Mouse (Mus musculus) heart, postnatal 0 days (tissue): ENCODE measurements around the gene App. TPM values are rescaled to one million over a fixed set of nuclear protein-coding genes. Genes with fewer than 3 reads are reported as not detected.

Source experiments
- ATAC-seq: fragments of 200-750 bp; cut with Nextera tagmentation; 2 replicates; pipeline ENCODE4 v1.8.0; 2017; ENCODE audit warnings: low read depth, moderate number of reproducible peaks, moderate library complexity; ENCODE audit not compliant: insufficient read depth
- DNase-seq: peaks from one replicate; pipeline ENCODE4 v3.0.0-alpha.2; 2016; ENCODE audit warnings: low spot score
- H3K27ac ChIP-seq: fragments of 300-500 bp; sonication (generic); 2 replicates; pipeline ENCODE4 v1.5.1; 2014; ENCODE audit warnings: low read depth, mild to moderate bottlenecking
- H3K27me3 ChIP-seq: fragments of 300-500 bp; sonication (generic); 2 replicates; pipeline ENCODE4 v1.6.1; 2014; ENCODE audit warnings: low read length, mixed read lengths; ENCODE audit not compliant: control insufficient read depth, insufficient read depth
- H3K36me3 ChIP-seq: fragments of 300-500 bp; sonication (generic); replicated peaks from 2 replicates; pipeline ENCODE4 v1.6.1; 2014; ENCODE audit warnings: low read length, mixed read lengths; ENCODE audit not compliant: control insufficient read depth, insufficient read depth
- H3K4me1 ChIP-seq: fragments of 300-500 bp; sonication (generic); 2 replicates; pipeline ENCODE4 v1.6.1; 2014; ENCODE audit warnings: antibody characterized with exemption; ENCODE audit not compliant: control insufficient read depth, insufficient read depth
- H3K4me2 ChIP-seq: fragments of 300-500 bp; sonication (generic); 2 replicates; pipeline ENCODE4 v1.6.1; 2014; ENCODE audit warnings: low read depth, mild to moderate bottlenecking, low read length, moderate library complexity
- H3K4me3 ChIP-seq: fragments of 300-500 bp; sonication (generic); 2 replicates; pipeline ENCODE4 v1.5.1; 2014; ENCODE audit warnings: low read depth, low read length
- H3K9ac ChIP-seq: fragments of 300-500 bp; sonication (generic); replicated peaks from 2 replicates; pipeline ENCODE4 v1.6.1; 2014; ENCODE audit warnings: low read depth, low read length, mixed read lengths
- H3K9me3 ChIP-seq: fragments of 300-500 bp; sonication (generic); replicated peaks from 2 replicates; pipeline ENCODE4 v1.6.1; 2016; ENCODE audit warnings: low read length; ENCODE audit not compliant: control insufficient read depth
- CTCF ChIP-seq: IDR thresholded peaks from 2 replicates; pipeline ENCODE4 v1.5.1; 2016; ENCODE audit warnings: antibody characterized with exemption, control low read depth, low read depth
- EP300 ChIP-seq: IDR thresholded peaks from 2 replicates; pipeline ENCODE4 v1.6.1; 2016; ENCODE audit warnings: antibody characterized with exemption, low read depth
- WGBS: fragments of 180-500 bp; shearing (Covaris S2); extraction: QIAGEN DNeasy Blood & Tissue Kit; methylation state at CpG from one replicate; pipeline ENCODE4 v1.1.7; 2014; 5-methylcytosine and 5-hydroxymethylcytosine counted together
- polyA plus RNA-seq: library from polyadenylated mRNA; unstranded; fragments of >200 nt; fragmentation: Nextera tagmentation; extraction: Ambion mirVana; gene quantifications from 2 replicates; pipeline ENCODE4 v1.2.1, GENCODE M21; 2015
- total RNA-seq: library from RNA; depleted of rRNA; stranded (reverse); fragments of >200 nt; gene quantifications from 2 replicates; pipeline ENCODE4 v1.2.3, GENCODE M21; 2014; ENCODE audit warnings: low replicate concordance

The App gene
- total and polyA plus RNA-seq, 2 experiments from 2014 or later, result 122 to 139 TPM

DNA sequence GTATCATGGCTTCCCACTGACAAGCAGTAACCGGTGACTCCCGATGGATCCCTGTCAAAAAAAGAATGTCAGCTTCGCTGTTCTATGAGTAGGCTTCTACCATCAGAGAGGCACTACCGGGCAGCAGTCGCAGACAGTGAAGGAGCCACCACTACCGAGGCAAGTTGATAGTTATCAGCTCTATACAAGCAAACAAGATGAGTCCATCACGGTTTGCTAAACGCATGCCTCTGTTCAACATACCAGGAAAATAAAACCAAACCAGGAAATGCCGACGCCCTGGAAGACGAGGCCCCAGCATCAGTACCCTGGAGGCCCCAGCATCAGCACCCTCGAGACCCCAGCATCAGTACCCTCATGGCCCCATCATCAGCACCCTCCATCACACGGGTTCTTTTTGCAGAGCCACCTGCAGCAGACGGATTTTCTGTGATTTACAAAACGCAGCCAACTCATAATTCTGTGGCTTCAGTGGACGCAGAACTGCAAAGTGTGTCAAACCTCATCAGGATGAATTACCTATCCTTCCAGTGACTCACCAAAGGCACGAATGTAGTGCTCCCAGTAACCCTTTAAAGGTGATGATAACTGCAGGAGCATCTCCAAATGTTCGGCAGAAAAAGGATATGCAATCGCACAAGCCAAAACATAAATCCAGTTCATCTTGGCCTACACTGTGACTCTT lies 2.6 kb downstream of the App start:
- 38% methylated on average over 19 of the region's 19 CpGs for WGBS
- H3K27ac ChIP-seq, result no peak overlapping the region
- H3K4me1 ChIP-seq, result peaks cover 24% of the 10 kb centered on the region
- H3K36me3 ChIP-seq, result no peaks in the 10 kb centered on the region
- peak overlapping the region; percentile 34 for H3K4me2 ChIP-seq
- no peak for DNase-seq
- H3K9me3 ChIP-seq, result no peaks in the 10 kb centered on the region
- peak overlapping the region; percentile 12 for H3K4me3 ChIP-seq
- ATAC-seq, result no peak
- TF ChIP-seq CTCF (no peak), EP300 (no peak)
- H3K9ac ChIP-seq, result no peak overlapping the region
- H3K27me3 ChIP-seq, result no peaks in the 10 kb centered on the region

DNA sequence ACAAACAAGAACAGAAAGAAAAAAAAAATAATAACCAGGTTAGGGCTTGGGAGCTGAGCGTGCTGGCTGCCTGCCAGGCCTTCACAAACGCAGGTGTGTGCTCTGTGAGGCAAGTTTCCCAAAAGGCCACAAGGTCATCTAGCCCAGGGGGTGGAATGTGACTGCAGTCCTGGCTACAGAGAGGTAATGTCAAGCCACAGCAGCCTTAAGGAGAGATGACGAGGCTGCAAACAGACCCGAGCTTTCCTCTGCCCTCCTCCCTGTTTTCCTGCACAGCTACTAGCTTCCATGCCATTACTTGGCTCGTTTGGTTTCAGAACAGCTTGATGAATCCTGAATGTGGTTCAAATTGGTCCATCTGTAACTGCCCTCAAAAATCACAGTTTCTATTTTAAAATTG lies 4.7 kb downstream of the App start:
- peaks cover 24% of the 10 kb centered on the region for H3K4me1 ChIP-seq
- H3K9me3 ChIP-seq, result no peaks in the 10 kb centered on the region
- no peak overlapping the region for H3K4me3 ChIP-seq
- H3K4me2 ChIP-seq, result no peak overlapping the region
- ATAC-seq, result no peak
- no peaks in the 10 kb centered on the region for H3K36me3 ChIP-seq
- no peak overlapping the region for H3K9ac ChIP-seq
- no peaks in the 10 kb centered on the region for H3K27me3 ChIP-seq
- WGBS, result 34% methylated on average over 5 of the region's 5 CpGs
- TF ChIP-seq EP300 (no peak), CTCF (no peak)
- H3K27ac ChIP-seq, result peak overlapping the region; percentile 30; the same call in 1 of the 2 replicates
- DNase-seq, result no peak

DNA sequence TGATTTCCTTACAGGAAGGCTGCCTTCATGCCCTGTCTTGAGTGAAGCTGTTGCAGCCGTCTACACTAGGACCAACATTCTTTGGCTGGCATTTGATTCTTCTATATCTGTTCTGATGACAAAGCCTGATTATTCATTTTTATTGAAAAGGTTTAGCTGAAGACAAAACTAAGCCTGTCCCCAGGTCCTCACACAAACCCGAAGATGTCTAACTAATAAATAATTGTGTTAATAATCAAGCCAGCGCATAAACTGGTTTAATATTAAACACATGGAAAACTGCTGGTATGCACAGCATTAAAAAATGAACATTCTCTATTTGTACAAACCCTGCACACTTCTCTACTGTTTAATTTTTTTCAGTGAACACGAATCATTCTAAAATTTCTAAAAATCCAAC lies 7.4 kb downstream of the App start:
- H3K4me3 ChIP-seq, result no peak overlapping the region

DNA sequence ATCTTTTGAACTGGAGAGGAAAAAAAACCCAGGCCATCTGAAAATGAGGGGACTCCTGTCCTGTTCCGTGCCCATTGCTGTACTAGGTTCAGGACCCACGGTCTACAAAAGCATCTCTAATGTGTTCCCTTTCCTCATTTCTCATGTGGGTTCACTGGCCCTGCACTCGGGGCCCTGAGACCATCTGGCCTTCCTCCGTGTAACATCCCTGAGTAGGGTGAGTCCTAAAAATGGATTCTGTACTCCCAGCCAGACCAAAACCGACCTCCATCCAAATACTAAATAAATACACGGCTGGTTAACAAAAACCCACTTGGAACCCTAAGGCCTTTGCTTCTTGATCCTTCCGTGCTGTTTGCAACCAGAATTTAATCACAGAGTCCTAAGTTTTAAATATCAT lies 7.9 kb downstream of the App start:
- no peaks in the 10 kb centered on the region for H3K36me3 ChIP-seq
- H3K27me3 ChIP-seq, result no peaks in the 10 kb centered on the region
- H3K4me2 ChIP-seq, result no peak overlapping the region
- WGBS, result 61% methylated on average over 7 of the region's 7 CpGs
- TF ChIP-seq EP300, result no peak
- no peak for TF ChIP-seq CTCF
- no peak overlapping the region for H3K4me3 ChIP-seq
- no peak overlapping the region for H3K9ac ChIP-seq
- H3K4me1 ChIP-seq, result peaks cover 18% of the 10 kb centered on the region
- no peak overlapping the region for H3K27ac ChIP-seq
- H3K9me3 ChIP-seq, result no peaks in the 10 kb centered on the region
- DNase-seq (no peak), ATAC-seq (no peak)

More for the DNA sequence above, 7.4 kb downstream of the App start:
- no peak for TF ChIP-seq EP300
- Histone ChIP-seq H3K27me3 (no peaks in the 10 kb centered on the region), H3K27ac (no peak overlapping the region), H3K36me3 (no peaks in the 10 kb centered on the region), H3K9ac (no peak overlapping the region), H3K4me2 (no peak overlapping the region), H3K9me3 (no peaks in the 10 kb centered on the region), H3K4me1 (peaks cover 23% of the 10 kb centered on the region)
- DNase-seq (no peak), ATAC-seq (no peak)
- 76% methylated on average over 4 of the region's 4 CpGs for WGBS

DNA sequence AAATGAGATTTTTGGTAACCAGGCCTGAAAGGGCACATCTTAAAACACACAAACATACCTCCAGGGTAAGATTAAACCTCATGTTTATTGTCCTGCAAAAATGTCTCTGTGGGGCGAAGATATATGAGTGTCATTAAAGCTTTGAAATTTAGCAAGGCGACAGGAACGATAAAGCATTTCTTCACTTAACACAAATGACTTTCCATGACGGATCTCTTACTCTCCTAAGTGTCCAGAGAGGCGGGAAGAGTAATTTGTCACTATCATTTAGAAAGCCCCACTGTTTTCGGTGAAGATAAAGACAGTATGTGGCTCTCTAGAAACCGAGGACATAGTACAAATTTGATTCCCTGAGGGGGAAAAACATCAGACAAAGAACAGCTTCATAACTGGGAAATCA lies 8.4 kb downstream of the App start:
- TF ChIP-seq EP300, result no peak
- TF ChIP-seq CTCF, result no peak
- H3K9ac ChIP-seq, result no peak overlapping the region
- H3K27ac ChIP-seq, result no peak overlapping the region
- no peaks in the 10 kb centered on the region for H3K36me3 ChIP-seq
- no peak overlapping the region for H3K4me2 ChIP-seq
- no peak overlapping the region for H3K4me3 ChIP-seq
- DNase-seq (no peak), ATAC-seq (no peak)
- peaks cover 16% of the 10 kb centered on the region for H3K4me1 ChIP-seq
- WGBS, result 70% methylated on average over 7 of the region's 7 CpGs
- H3K27me3 ChIP-seq, result no peaks in the 10 kb centered on the region
- no peaks in the 10 kb centered on the region for H3K9me3 ChIP-seq

DNA sequence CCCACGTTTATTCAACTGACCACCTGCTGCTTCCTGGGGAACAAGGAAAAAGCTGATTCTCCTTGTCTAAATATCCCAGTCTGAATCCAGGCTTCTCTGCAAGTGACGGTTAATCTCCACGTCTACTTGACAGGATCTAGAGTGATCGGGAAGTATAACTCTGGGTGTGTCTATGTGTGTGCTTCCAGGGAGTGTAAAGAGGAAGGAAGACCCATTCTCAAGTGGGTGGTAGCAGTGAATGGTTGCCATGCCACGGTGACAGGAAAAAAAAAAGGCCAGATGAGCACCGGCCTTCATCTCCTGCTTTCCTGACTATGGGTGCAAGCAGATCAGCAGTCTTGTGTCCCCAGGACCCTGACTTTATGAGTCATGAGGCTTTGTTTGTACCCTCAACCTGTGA lies 10.8 kb downstream of the App start:
- H3K27ac ChIP-seq, result no peak overlapping the region
- no peak overlapping the region for H3K4me2 ChIP-seq
- H3K36me3 ChIP-seq, result no peaks in the 10 kb centered on the region
- no peaks in the 10 kb centered on the region for H3K27me3 ChIP-seq
- no peak for TF ChIP-seq EP300
- TF ChIP-seq CTCF, result no peak
- DNase-seq, result no peak
- no peak overlapping the region for H3K4me3 ChIP-seq
- peaks cover 10% of the 10 kb centered on the region; the same call in 1 of the 2 replicates for H3K4me1 ChIP-seq
- H3K9me3 ChIP-seq, result no peaks in the 10 kb centered on the region
- H3K9ac ChIP-seq, result no peak overlapping the region
- no peak for ATAC-seq
- WGBS, result 62% methylated on average over 6 of the region's 6 CpGs
